Mouse (Mus musculus): ENCODE results near the gene Dcaf15. TPM values are rescaled to one million over a fixed set of nuclear protein-coding genes. Genes with fewer than 3 reads are reported as not detected.

Gene Dcaf15
- 19.9 and 26.0 TPM in 2 replicates for polyA plus RNA-seq (2014; fragmentation: Nextera tagmentation; extraction: Ambion mirVana)

DNA sequence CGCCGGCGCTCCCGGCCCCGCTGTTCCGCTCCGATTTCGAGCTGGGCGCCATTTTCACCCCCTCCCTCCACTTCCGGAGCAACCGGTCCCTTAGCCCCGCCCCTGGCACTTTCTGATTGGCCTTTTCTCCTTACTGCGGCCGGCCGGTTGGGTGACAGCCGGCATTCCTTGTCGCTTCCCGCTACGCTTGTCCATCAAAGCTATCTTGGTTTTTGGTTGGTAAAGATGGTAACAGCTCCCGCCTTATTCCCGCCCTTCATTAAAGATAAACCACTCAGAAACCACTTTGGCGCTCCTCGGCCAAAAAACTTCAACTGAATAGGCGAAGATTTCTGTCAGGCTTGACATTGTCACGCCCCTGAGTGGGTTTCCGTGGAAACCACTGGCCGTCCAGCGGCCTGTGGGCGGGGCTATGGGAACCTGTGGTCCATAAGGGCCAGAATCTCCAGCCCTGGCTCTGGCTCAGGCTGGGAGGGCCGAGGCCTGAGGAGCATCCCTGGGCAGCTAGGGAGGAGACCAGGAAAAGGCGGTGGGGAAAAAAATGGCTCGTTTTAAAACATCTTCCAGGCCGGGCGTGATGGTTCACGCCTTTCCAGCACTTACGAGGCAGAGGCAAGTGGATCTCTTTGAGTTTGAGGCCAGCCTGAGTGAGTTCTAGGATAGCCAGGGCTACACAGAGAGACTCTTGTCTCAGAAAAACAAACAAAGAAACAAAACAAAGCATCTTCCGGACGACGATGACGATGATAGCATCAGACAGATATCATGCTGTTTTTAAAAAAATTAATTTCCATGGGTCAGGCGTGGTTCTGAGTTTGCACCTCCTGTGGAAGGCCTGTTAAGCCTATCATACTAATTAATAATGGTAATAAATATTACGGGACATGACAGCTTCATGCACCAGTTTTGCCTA is at the start of gene Dcaf15:
Gene Dcaf15, minus strand, starts transcription at position 72 of the 913 bp plus-strand sequence.
- DNase-seq: peak; percentile 99
- Histone ChIP-seq H3K4me1 (ENCODE audit: control insufficient read depth, insufficient read depth, low read length) (peaks cover 28% of the 10 kb centered on the region), H3K27me3 (ENCODE audit: control insufficient read depth, insufficient read depth, low read length) (no peaks in the 10 kb centered on the region), H3K36me3 (ENCODE audit: control insufficient read depth, insufficient read depth, low read length) (peaks cover 16% of the 10 kb centered on the region), H3K4me2 (ENCODE audit: low read length) (peak within 1 kb of the TSS; percentile 77), H3K4me3 (replicated peaks; ENCODE audit: low read depth, low read length) (peak within 1 kb of the TSS; percentile 58), H3K9ac (replicated peaks; ENCODE audit: low read length) (peak within 1 kb of the TSS; percentile 72), H3K27ac (replicated peaks; ENCODE audit: low read depth, low read length) (peak within 1 kb of the TSS; percentile 95), H3K9me3 (ENCODE audit: control insufficient read depth, low read length) (no peaks in the 10 kb centered on the region)
- 6% methylated on average over 42 of the region's 42 CpGs for WGBS
- ATAC-seq (ENCODE audit: low FRiP score, low TSS enrichment): peak; percentile 96

DNA sequence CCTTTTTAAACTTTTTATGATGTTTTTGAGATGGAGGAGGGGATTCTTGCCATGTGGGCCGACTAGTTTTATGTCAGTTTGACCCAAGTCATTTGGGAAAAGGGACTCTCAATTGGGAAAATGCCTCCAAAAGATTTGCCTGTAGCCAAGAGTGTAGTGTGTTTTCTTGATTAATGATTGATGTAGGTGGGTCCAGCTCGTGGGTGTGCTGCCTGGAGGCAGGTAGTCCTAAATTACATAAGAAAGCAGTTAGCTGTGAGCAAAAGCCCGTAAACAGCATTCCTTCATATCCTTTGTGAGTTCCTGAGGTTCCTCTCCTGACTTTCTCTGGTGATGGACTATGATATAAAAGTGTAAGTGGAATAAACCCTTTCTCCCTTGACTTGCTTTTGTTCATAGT is 44.6 kb upstream of the Dcaf15 start:
- no peak for DNase-seq
- no peaks in the 10 kb centered on the region for H3K9me3 ChIP-seq (ENCODE audit: control insufficient read depth, low read length)
- 92% methylated on average over 3 of the region's 3 CpGs for WGBS
- peaks cover 6% of the 10 kb centered on the region; the same call in 1 of the 2 replicates for H3K4me1 ChIP-seq (ENCODE audit: control insufficient read depth, insufficient read depth, low read length)
- no peak overlapping the region for H3K4me3 ChIP-seq (replicated peaks; ENCODE audit: low read depth, low read length)
- no peaks in the 10 kb centered on the region for H3K27me3 ChIP-seq (ENCODE audit: control insufficient read depth, insufficient read depth, low read length)
- no peak overlapping the region for H3K27ac ChIP-seq (replicated peaks; ENCODE audit: low read depth, low read length)
- no peak for ATAC-seq (ENCODE audit: low FRiP score, low TSS enrichment)
- no peak overlapping the region for H3K9ac ChIP-seq (replicated peaks; ENCODE audit: low read length)
- peaks cover 6% of the 10 kb centered on the region for H3K36me3 ChIP-seq (ENCODE audit: control insufficient read depth, insufficient read depth, low read length)
- H3K4me2 ChIP-seq (ENCODE audit: low read length): no peak overlapping the region

DNA sequence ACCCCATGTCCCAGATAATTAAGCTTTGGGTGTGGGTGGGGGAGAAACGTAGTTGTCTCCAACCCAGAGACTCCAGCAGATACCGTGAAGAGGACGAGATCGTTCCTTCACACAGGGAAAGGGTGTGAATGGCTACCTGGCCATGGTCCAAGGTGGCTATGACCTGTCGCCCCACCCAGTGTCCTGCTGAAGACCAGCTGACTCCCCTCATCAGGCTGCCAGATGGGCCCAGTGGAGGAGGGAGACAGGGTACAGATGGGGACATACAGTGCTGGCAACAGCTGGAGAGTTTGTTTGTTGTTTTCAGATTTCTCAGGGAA is 43.9 kb upstream of the Dcaf15 start:
- Histone ChIP-seq H3K4me3 (replicated peaks; ENCODE audit: low read depth, low read length) (peak overlapping the region; percentile 69), H3K9me3 (ENCODE audit: control insufficient read depth, low read length) (no peaks in the 10 kb centered on the region), H3K4me2 (ENCODE audit: low read length) (peak overlapping the region; percentile 88), H3K9ac (replicated peaks; ENCODE audit: low read length) (no peak overlapping the region), H3K27me3 (ENCODE audit: control insufficient read depth, insufficient read depth, low read length) (no peaks in the 10 kb centered on the region), H3K36me3 (ENCODE audit: control insufficient read depth, insufficient read depth, low read length) (peaks cover 12% of the 10 kb centered on the region), H3K4me1 (ENCODE audit: control insufficient read depth, insufficient read depth, low read length) (peaks cover 6% of the 10 kb centered on the region; the same call in 1 of the 2 replicates), H3K27ac (replicated peaks; ENCODE audit: low read depth, low read length) (no peak overlapping the region)
- DNase-seq (no peak), ATAC-seq (ENCODE audit: low FRiP score, low TSS enrichment) (no peak)
- 88% methylated on average over 5 of the region's 5 CpGs for WGBS

DNA sequence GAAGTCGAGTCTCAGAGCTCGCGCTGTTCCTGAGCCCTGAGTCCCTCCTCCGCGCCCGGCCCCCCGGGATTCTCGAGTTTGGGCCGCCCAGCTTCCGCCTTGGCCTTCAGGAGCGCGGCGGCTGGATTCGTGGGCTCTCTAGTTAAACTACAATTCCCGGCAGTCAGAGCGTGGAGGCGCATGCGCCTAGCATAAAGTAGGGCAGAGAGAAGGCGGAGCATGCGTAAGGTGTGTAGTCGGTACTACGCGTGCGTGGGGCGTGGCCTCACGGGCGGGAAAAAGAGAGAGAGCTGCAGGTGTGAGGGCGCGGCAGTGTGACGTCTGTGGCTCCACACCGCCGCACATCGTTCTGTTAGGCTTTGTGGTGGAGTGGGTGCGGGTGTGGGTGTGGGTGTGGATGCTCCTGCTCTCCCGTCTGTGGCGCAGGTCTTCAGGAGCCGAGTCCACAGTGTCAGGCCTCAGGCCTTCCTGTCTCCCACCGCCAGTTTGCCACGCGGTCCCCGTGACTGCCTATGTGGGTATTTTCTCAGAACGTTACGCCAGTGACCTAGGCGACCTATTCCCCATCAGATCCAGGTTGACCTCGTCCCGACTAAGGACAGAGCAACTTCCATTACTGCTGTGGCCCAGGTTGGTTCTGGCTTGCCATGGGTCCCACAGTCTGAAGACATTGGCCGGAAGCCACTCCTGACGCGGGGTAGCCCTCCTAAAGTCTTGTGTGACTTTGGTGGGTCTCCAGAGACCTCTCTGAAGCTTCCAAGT is 43.4 kb upstream of the Dcaf15 start, which contains the start of the genes Cc2d1a and 4930432K21Rik:
Gene Cc2d1a, minus strand, starts transcription at position 168 of the 762 bp plus-strand sequence.
Gene 4930432K21Rik, plus strand, starts transcription at position 257 of the 762 bp plus-strand sequence.
- peak within 1 kb of the TSS; percentile 88 for H3K4me2 ChIP-seq (ENCODE audit: low read length)
- no peaks in the 10 kb centered on the region for H3K27me3 ChIP-seq (ENCODE audit: control insufficient read depth, insufficient read depth, low read length)
- no peak within 1 kb of the TSS; the same call in 1 of the 2 replicates for H3K27ac ChIP-seq (replicated peaks; ENCODE audit: low read depth, low read length)
- H3K36me3 ChIP-seq (ENCODE audit: control insufficient read depth, insufficient read depth, low read length): peaks cover 18% of the 10 kb centered on the region
- no peaks in the 10 kb centered on the region for H3K9me3 ChIP-seq (ENCODE audit: control insufficient read depth, low read length)
- peak within 1 kb of the TSS; percentile 76 for H3K9ac ChIP-seq (replicated peaks; ENCODE audit: low read length)
- ATAC-seq (ENCODE audit: low FRiP score, low TSS enrichment) (peak; percentile 94), DNase-seq (peak; percentile 98)
- 16% methylated on average over 49 of the region's 49 CpGs for WGBS
- peak within 1 kb of the TSS; percentile 69 for H3K4me3 ChIP-seq (replicated peaks; ENCODE audit: low read depth, low read length)
- peaks cover 6% of the 10 kb centered on the region; the same call in 1 of the 2 replicates for H3K4me1 ChIP-seq (ENCODE audit: control insufficient read depth, insufficient read depth, low read length)

DNA sequence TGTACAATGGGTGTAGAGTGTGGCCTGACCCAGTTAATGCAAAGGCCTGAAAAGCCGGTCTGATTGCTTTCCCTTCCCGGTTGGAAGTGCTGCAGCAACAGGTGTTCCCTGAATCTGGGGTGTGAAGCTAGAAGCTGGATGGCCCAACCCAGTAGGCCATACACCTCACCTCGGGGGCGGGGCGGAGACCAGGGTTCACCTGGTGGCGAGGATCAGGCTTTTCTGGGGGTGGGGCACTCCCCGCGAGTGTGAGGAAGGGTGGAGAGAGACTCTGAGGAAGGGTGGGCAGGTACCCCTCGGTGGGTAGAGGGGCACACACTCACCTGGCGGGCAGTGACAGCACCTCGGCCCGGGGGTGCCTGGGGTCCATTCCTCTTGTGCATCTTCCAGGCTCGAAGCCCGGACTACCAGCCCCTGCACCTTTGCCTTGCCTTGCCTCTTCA is 42.8 kb upstream of the Dcaf15 start:
- DNase-seq (peak; percentile 28), ATAC-seq (ENCODE audit: low FRiP score, low TSS enrichment) (peak; percentile 66)
- Histone ChIP-seq H3K27ac (replicated peaks; ENCODE audit: low read depth, low read length) (no peak overlapping the region), H3K4me1 (ENCODE audit: control insufficient read depth, insufficient read depth, low read length) (peaks cover 6% of the 10 kb centered on the region; the same call in 1 of the 2 replicates), H3K9me3 (ENCODE audit: control insufficient read depth, low read length) (no peaks in the 10 kb centered on the region), H3K4me3 (replicated peaks; ENCODE audit: low read depth, low read length) (peak overlapping the region; percentile 69), H3K4me2 (ENCODE audit: low read length) (peak overlapping the region; percentile 88), H3K9ac (replicated peaks; ENCODE audit: low read length) (peak overlapping the region; percentile 76), H3K27me3 (ENCODE audit: control insufficient read depth, insufficient read depth, low read length) (no peaks in the 10 kb centered on the region), H3K36me3 (ENCODE audit: control insufficient read depth, insufficient read depth, low read length) (peaks cover 24% of the 10 kb centered on the region)
- WGBS: 9% methylated on average over 14 of the region's 14 CpGs

DNA sequence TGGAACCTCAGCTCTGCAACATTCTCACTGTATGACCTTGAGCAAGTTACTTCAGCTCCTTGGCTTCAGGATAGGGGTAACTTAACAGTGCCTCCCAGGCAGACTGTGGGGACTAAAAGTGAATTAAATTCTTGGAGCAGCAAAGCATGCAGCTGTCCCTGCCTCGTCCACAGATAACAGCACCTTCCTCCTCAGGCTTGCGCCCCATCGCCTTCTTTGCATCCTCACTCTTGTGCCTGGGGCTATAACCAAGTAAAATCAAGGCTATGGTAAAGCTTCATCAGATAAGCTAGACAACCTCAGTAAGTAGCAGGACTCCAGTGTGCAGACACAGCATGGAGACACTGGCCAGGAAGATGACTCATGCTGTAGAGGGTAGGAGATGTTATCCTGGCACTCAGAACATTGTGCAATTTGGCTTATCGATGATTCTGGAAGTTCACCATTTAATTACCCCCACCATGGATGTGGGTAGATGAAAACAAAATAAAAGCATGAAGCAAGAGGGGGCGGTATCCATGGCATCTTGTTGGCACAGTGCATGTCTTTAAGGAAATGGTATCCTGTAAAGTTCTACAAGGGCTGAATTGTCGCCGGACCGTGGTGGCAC is 40.2 kb upstream of the Dcaf15 start:
- Histone ChIP-seq H3K36me3 (ENCODE audit: control insufficient read depth, insufficient read depth, low read length) (peaks cover 50% of the 10 kb centered on the region), H3K9me3 (ENCODE audit: control insufficient read depth, low read length) (no peaks in the 10 kb centered on the region), H3K27me3 (ENCODE audit: control insufficient read depth, insufficient read depth, low read length) (no peaks in the 10 kb centered on the region), H3K4me2 (ENCODE audit: low read length) (no peak overlapping the region), H3K4me3 (replicated peaks; ENCODE audit: low read depth, low read length) (no peak overlapping the region), H3K27ac (replicated peaks; ENCODE audit: low read depth, low read length) (no peak overlapping the region), H3K9ac (replicated peaks; ENCODE audit: low read length) (no peak overlapping the region), H3K4me1 (ENCODE audit: control insufficient read depth, insufficient read depth, low read length) (peaks cover 6% of the 10 kb centered on the region; the same call in 1 of the 2 replicates)
- no peak for DNase-seq
- no peak for ATAC-seq (ENCODE audit: low FRiP score, low TSS enrichment)
- WGBS: 95% methylated on average over 8 of the region's 8 CpGs

DNA sequence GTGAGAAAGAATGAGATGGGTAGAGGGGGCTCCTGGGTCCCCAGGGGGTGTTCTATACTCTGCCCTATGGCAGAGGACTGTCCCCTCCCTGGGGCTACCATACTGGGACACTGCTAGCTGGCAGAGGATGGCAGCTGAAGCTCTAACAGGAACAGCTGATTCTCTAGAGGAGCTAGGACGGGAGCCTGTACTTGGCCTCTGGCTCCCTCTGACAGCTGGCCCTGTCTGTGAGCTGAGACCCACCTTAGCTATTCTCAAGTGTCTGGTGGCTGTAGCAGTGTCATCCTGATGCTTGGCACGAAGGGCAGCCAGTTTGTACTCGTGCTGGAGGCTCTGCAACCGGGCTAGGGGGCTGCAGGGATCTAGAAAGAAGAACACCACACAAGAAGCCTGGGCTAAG is 36.3 kb upstream of the Dcaf15 start:
- Histone ChIP-seq H3K27me3 (ENCODE audit: control insufficient read depth, insufficient read depth, low read length) (no peaks in the 10 kb centered on the region), H3K9me3 (ENCODE audit: control insufficient read depth, low read length) (no peaks in the 10 kb centered on the region), H3K4me3 (replicated peaks; ENCODE audit: low read depth, low read length) (no peak overlapping the region), H3K4me2 (ENCODE audit: low read length) (no peak overlapping the region), H3K9ac (replicated peaks; ENCODE audit: low read length) (no peak overlapping the region), H3K36me3 (ENCODE audit: control insufficient read depth, insufficient read depth, low read length) (peaks cover 88% of the 10 kb centered on the region), H3K27ac (replicated peaks; ENCODE audit: low read depth, low read length) (no peak overlapping the region), H3K4me1 (ENCODE audit: control insufficient read depth, insufficient read depth, low read length) (no peaks in the 10 kb centered on the region)
- ATAC-seq (ENCODE audit: low FRiP score, low TSS enrichment) (no peak), DNase-seq (no peak)
- 92% methylated on average over 4 of the region's 4 CpGs for WGBS

DNA sequence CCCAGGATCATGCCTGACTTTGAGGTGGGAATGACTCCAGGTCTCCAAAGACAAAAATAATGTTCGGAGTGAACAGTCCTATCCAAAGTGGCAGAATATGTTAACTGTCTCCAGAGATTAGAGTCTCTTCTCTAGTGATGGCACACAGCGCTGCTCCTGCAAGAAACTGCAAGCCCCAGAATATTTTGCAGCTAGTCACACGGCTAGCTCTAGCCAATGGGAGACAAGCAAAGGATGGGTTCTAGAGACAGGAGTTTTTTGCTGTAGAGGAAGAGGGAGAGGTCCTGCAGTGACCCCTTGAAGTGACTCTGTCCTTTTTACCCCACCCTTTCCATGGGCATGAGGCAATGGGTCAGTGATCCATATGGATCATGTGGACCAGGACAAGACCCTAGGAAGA is 33.3 kb upstream of the Dcaf15 start:
- DNase-seq (no peak), ATAC-seq (ENCODE audit: low FRiP score, low TSS enrichment) (no peak)
- 96% methylated on average over 3 of the region's 3 CpGs for WGBS
- Histone ChIP-seq H3K4me1 (ENCODE audit: control insufficient read depth, insufficient read depth, low read length) (no peaks in the 10 kb centered on the region), H3K27ac (replicated peaks; ENCODE audit: low read depth, low read length) (no peak overlapping the region), H3K4me2 (ENCODE audit: low read length) (no peak overlapping the region), H3K36me3 (ENCODE audit: control insufficient read depth, insufficient read depth, low read length) (peaks cover 99% of the 10 kb centered on the region), H3K9me3 (ENCODE audit: control insufficient read depth, low read length) (no peaks in the 10 kb centered on the region), H3K4me3 (replicated peaks; ENCODE audit: low read depth, low read length) (no peak overlapping the region), H3K9ac (replicated peaks; ENCODE audit: low read length) (no peak overlapping the region), H3K27me3 (ENCODE audit: control insufficient read depth, insufficient read depth, low read length) (no peaks in the 10 kb centered on the region)

All from midbrain, embryonic 14.5 days (tissue).